Mouse (Mus musculus) forebrain, embryonic 16.5 days (tissue): ENCODE results near the gene Parn. TPM values are rescaled to one million over a fixed set of nuclear protein-coding genes. Genes with fewer than 3 reads are reported as not detected.
"Not testable (repeated sequence)": the region's sequence is repeated elsewhere in the genome, so short reads cannot be mapped to it uniquely, and the experiment has no call there.

Experiments used
- ATAC-seq: fragments of 200-750 bp; cut with Nextera tagmentation; 2 replicates; pipeline ENCODE4 v1.8.0; 2017; ENCODE audit warnings: mild to moderate bottlenecking, moderate library complexity
- H3K27ac ChIP-seq: fragments of 300-500 bp; sonication (generic); 2 replicates; pipeline ENCODE4 v1.5.1; 2014; ENCODE audit warnings: low read length, control low read depth
- H3K27me3 ChIP-seq: fragments of 300-500 bp; sonication (generic); replicated peaks from 2 replicates; pipeline ENCODE4 v1.6.1; 2014; ENCODE audit warnings: low read length; ENCODE audit not compliant: control insufficient read depth, insufficient read depth
- H3K36me3 ChIP-seq: fragments of 300-500 bp; sonication (generic); 2 replicates; pipeline ENCODE4 v1.6.1; 2014; ENCODE audit not compliant: control insufficient read depth, insufficient read depth
- H3K4me1 ChIP-seq: fragments of 300-500 bp; sonication (generic); replicated peaks from 2 replicates; pipeline ENCODE4 v1.6.1; 2014; ENCODE audit warnings: low read length; ENCODE audit not compliant: control insufficient read depth, insufficient read depth
- H3K4me2 ChIP-seq: fragments of 300-500 bp; sonication (generic); 2 replicates; pipeline ENCODE4 v1.6.1; 2014; ENCODE audit warnings: mild to moderate bottlenecking, low read length, control low read depth
- H3K4me3 ChIP-seq: fragments of 300-500 bp; sonication (generic); replicated peaks from 2 replicates; pipeline ENCODE4 v1.5.1; 2014; ENCODE audit warnings: mild to moderate bottlenecking, low read length, control low read depth
- H3K9ac ChIP-seq: fragments of 300-500 bp; sonication (generic); replicated peaks from 2 replicates; pipeline ENCODE4 v1.6.1; 2014; ENCODE audit warnings: low read depth, low read length, control low read depth
- H3K9me3 ChIP-seq: fragments of 300-500 bp; sonication (generic); 2 replicates; pipeline ENCODE4 v1.6.1; 2016; ENCODE audit warnings: low read length; ENCODE audit not compliant: control insufficient read depth
- WGBS: fragments of 180-500 bp; shearing (Covaris S2); extraction: QIAGEN DNeasy Blood & Tissue Kit; methylation state at CpG from one replicate; pipeline ENCODE4 v1.1.7; 2014; 5-methylcytosine and 5-hydroxymethylcytosine counted together
- polyA plus RNA-seq: library from polyadenylated mRNA; unstranded; fragments of >200 nt; fragmentation: Nextera tagmentation; extraction: Ambion mirVana; gene quantifications from 2 replicates; pipeline ENCODE4 v1.2.1, GENCODE M21; 2015

Parn gene
- polyA plus RNA-seq, 1 experiment from 2014 or later = 44.2 TPM

GRCm38 (mm10) chr16:13672386-13672898 lies 4.5 kb upstream of the Parn start:
- H3K27ac ChIP-seq = peak overlapping the region; percentile 64
- H3K27me3 ChIP-seq = no peaks in the 10 kb centered on the region
- H3K9me3 ChIP-seq = no peaks in the 10 kb centered on the region
- peaks cover 13% of the 10 kb centered on the region for H3K4me1 ChIP-seq
- ATAC-seq = no peak
- 1% methylated on average over 20 of the region's 20 CpGs for WGBS
- peak overlapping the region; percentile 74 for H3K4me2 ChIP-seq
- H3K4me3 ChIP-seq = peak overlapping the region; percentile 85
- H3K36me3 ChIP-seq = peaks cover 7% of the 10 kb centered on the region; the same call in 1 of the 2 replicates
- peak overlapping the region; percentile 94 for H3K9ac ChIP-seq

- Histone ChIP-seq H3K9ac (peak within 1 kb of the TSS; percentile 94), H3K36me3 (peaks cover 3% of the 10 kb centered on the region; the same call in 1 of the 2 replicates), H3K4me1 (peaks cover 19% of the 10 kb centered on the region), H3K4me2 (peak within 1 kb of the TSS; percentile 74), H3K27me3 (no peaks in the 10 kb centered on the region), H3K9me3 (no peaks in the 10 kb centered on the region), H3K27ac (peak within 1 kb of the TSS; percentile 64), H3K4me3 (peak within 1 kb of the TSS; percentile 85)
- under 1% methylated on average over 54 of the region's 54 CpGs for WGBS
- peak; percentile 93 for ATAC-seq
These were observed 3.9 kb upstream of the Parn start, which contains the start of the genes Bfar and 3110001I22Rik for GRCm38 (mm10) chr16:13671685-13672385. TSS of gene Bfar (plus strand) at chr16:13671858. TSS of gene 3110001I22Rik (plus strand) at chr16:13671929.

GRCm38 (mm10) chr16:13670896-13671295 lies 2.9 kb upstream of the Parn start:
- Histone ChIP-seq H3K4me1 (peaks cover 20% of the 10 kb centered on the region), H3K4me2 (peak overlapping the region; percentile 74)
- H3K9ac ChIP-seq, ATAC-seq, H3K4me3 ChIP-seq, H3K9me3 ChIP-seq, H3K27ac ChIP-seq, H3K27me3 ChIP-seq, H3K36me3 ChIP-seq: not testable (repeated sequence)
- WGBS = 89% methylated on average over 5 of the region's 5 CpGs

- Histone ChIP-seq H3K27me3 (no peaks in the 10 kb centered on the region), H3K4me2 (no peak overlapping the region), H3K9me3 (no peaks in the 10 kb centered on the region), H3K4me1 (peaks cover 20% of the 10 kb centered on the region), H3K27ac (no peak overlapping the region), H3K4me3 (no peak overlapping the region), H3K9ac (no peak overlapping the region), H3K36me3 (peaks cover 3% of the 10 kb centered on the region; the same call in 1 of the 2 replicates)
- ATAC-seq = no peak
- 91% methylated on average over 1 of the region's 1 CpGs for WGBS
These were observed 1.3 kb upstream of the Parn start for GRCm38 (mm10) chr16:13669282-13669681.

GRCm38 (mm10) chr16:13668402-13669108 lies 585 bp upstream of the Parn start:
- peaks cover 20% of the 10 kb centered on the region for H3K4me1 ChIP-seq
- peak overlapping the region; percentile 64 for H3K4me3 ChIP-seq
- H3K9ac ChIP-seq = peak overlapping the region; percentile 78
- peaks cover 5% of the 10 kb centered on the region; the same call in 1 of the 2 replicates for H3K36me3 ChIP-seq
- peak overlapping the region; percentile 66 for H3K27ac ChIP-seq
- peak overlapping the region; percentile 61 for H3K4me2 ChIP-seq
- no peaks in the 10 kb centered on the region for H3K27me3 ChIP-seq
- no peaks in the 10 kb centered on the region for H3K9me3 ChIP-seq
- ATAC-seq = no peak
- WGBS = 81% methylated on average over 10 of the region's 10 CpGs

- 96% methylated on average over 9 of the region's 9 CpGs for WGBS
- no peak overlapping the region for H3K4me3 ChIP-seq
- H3K4me1 ChIP-seq = no peaks in the 10 kb centered on the region
- peaks cover 8% of the 10 kb centered on the region for H3K36me3 ChIP-seq
- H3K27me3 ChIP-seq = no peaks in the 10 kb centered on the region
- no peak overlapping the region for H3K9ac ChIP-seq
- no peak for ATAC-seq
- no peaks in the 10 kb centered on the region for H3K9me3 ChIP-seq
- H3K27ac ChIP-seq = no peak overlapping the region
- H3K4me2 ChIP-seq = no peak overlapping the region
These were observed 7.2 kb downstream of the Parn start for GRCm38 (mm10) chr16:13660736-13661135.

- WGBS = 89% methylated on average over 3 of the region's 3 CpGs
These were observed 9.1 kb downstream of the Parn start for GRCm38 (mm10) chr16:13658886-13659285.

GRCm38 (mm10) chr16:13645930-13646329 lies 22.0 kb downstream of the Parn start:
- ATAC-seq = no peak
- WGBS = 87% methylated on average over 4 of the region's 4 CpGs
- Histone ChIP-seq H3K4me2 (no peak overlapping the region), H3K4me1 (no peaks in the 10 kb centered on the region), H3K27me3 (no peaks in the 10 kb centered on the region), H3K9ac (no peak overlapping the region), H3K36me3 (peaks cover 16% of the 10 kb centered on the region; the same call in 1 of the 2 replicates), H3K9me3 (no peaks in the 10 kb centered on the region), H3K27ac (no peak overlapping the region), H3K4me3 (no peak overlapping the region)

More at GRCm38 (mm10) chr16:13658886-13659285, 9.1 kb downstream of the Parn start:
- H3K27ac ChIP-seq = no peak overlapping the region
- no peak overlapping the region for H3K4me3 ChIP-seq
- H3K9me3 ChIP-seq = no peaks in the 10 kb centered on the region
- H3K27me3 ChIP-seq = no peaks in the 10 kb centered on the region
- peaks cover 4% of the 10 kb centered on the region for H3K36me3 ChIP-seq
- no peak overlapping the region for H3K4me2 ChIP-seq
- no peak overlapping the region for H3K9ac ChIP-seq
- ATAC-seq = no peak
- no peaks in the 10 kb centered on the region for H3K4me1 ChIP-seq

- ATAC-seq = no peak
- WGBS = 94% methylated on average over 3 of the region's 3 CpGs
- Histone ChIP-seq H3K4me1 (no peaks in the 10 kb centered on the region), H3K9me3 (no peaks in the 10 kb centered on the region), H3K27me3 (no peaks in the 10 kb centered on the region), H3K27ac (no peak overlapping the region), H3K4me2 (no peak overlapping the region), H3K36me3 (peaks cover 10% of the 10 kb centered on the region; the same call in 1 of the 2 replicates), H3K9ac (no peak overlapping the region), H3K4me3 (no peak overlapping the region)
These were observed 23.5 kb downstream of the Parn start for GRCm38 (mm10) chr16:13644474-13644873.
